Mouse (Mus musculus): ENCODE measurements at regions not wholly inside any gene's neighbourhood (a gene's known extent, or its start where the extent isn't known, plus 50 kb on each side); places are given as distances from the start of the nearest gene placed in this dataset.

- TF ChIP-seq CTCF (IDR thresholded peaks at IDR 0.05; ENCODE audit: low read depth): no peak
- TF ChIP-seq EP300 (IDR thresholded peaks at IDR 0.05; ENCODE audit: low read depth): no peak
Observed at GRCm38 (mm10) chr16:62509321-62509720, 277.3 kb downstream of the Nsun3 start.
